Mouse (Mus musculus) kidney, adult 2 months (tissue): ENCODE data around the gene Prf1. TPM values are rescaled to one million over a fixed set of nuclear protein-coding genes. Genes with fewer than 3 reads are reported as not detected.
A peak's percentile ranks its signal among the peaks of the same experiment; 100 is the strongest.

Experiments used
- DNase-seq: peaks from one replicate; pipeline ENCODE4 v3.0.0; 2021
- H3K27ac ChIP-seq: fragments of 200-500 bp; 2 replicates; pipeline ENCODE4 v1.5.1; 2012; ENCODE audit warnings: low read depth, low read length, control low read depth, inconsistent platforms; ENCODE audit not compliant: insufficient read depth
- H3K27me3 ChIP-seq: fragments of 200-500 bp; replicated peaks from 2 replicates; pipeline ENCODE4 v1.6.1; 2012; ENCODE audit warnings: mild to moderate bottlenecking, moderate library complexity, low read length, inconsistent platforms; ENCODE audit not compliant: control insufficient read depth, insufficient read depth
- H3K36me3 ChIP-seq: fragments of 200-500 bp; 2 replicates; pipeline ENCODE4 v1.6.1; 2012; ENCODE audit warnings: mild to moderate bottlenecking, moderate library complexity, low read length, inconsistent platforms; ENCODE audit not compliant: control insufficient read depth, insufficient read depth
- H3K4me1 ChIP-seq: fragments of 200-500 bp; 2 replicates; pipeline ENCODE4 v1.6.1; 2011; ENCODE audit warnings: low read length; ENCODE audit not compliant: control insufficient read depth, insufficient read depth
- H3K4me3 ChIP-seq: fragments of 200-500 bp; 2 replicates; pipeline ENCODE4 v1.5.1; 2011; ENCODE audit warnings: mild to moderate bottlenecking, low read depth, low read length, control low read depth; ENCODE audit not compliant: insufficient read depth
- CTCF ChIP-seq: fragments of 200-500 bp; conservative IDR thresholded peaks from 2 replicates; pipeline ENCODE4 v1.5.1; 2011; ENCODE audit warnings: low read depth, mild to moderate bottlenecking, control low read depth, low read length, moderate library complexity, mixed read lengths; ENCODE audit not compliant: insufficient read depth, insufficient read length
- POLR2A ChIP-seq: fragments of 200-500 bp; IDR thresholded peaks from one replicate; pipeline ENCODE4 v1.6.1; 2011; ENCODE audit warnings: low read depth, low read length, control low read depth
- WGBS: fragments of 180-500 bp; shearing (Covaris S2); methylation state at CpG from one replicate; pipeline ENCODE4 v1.1.7; 2018; 5-methylcytosine and 5-hydroxymethylcytosine counted together
- polyA plus RNA-seq: library from polyadenylated mRNA; depleted of rRNA; stranded (reverse); fragments of >200 nt; gene quantifications from 2 replicates; pipeline ENCODE4 v1.2.3, GENCODE M21; 2012

Gene Prf1
- polyA plus RNA-seq, 1 experiment, result 1.5 TPM

- no peaks in the 10 kb centered on the region for H3K36me3 ChIP-seq
- no peaks in the 10 kb centered on the region for H3K27me3 ChIP-seq
- TF ChIP-seq POLR2A, result no peak
- no peaks in the 10 kb centered on the region for H3K4me1 ChIP-seq
- DNase-seq, result no peak
- H3K4me3 ChIP-seq, result no peak overlapping the region
- no peak overlapping the region for H3K27ac ChIP-seq
- 85% methylated on average over 5 of the region's 5 CpGs for WGBS
Measured at GRCm38 (mm10) chr10:61336592-61336991, 39.0 kb downstream of the Prf1 start.

- no peaks in the 10 kb centered on the region for H3K4me1 ChIP-seq
Measured at GRCm38 (mm10) chr10:61337665-61338064, 40.0 kb downstream of the Prf1 start.

GRCm38 (mm10) chr10:61339216-61339615, 41.6 kb downstream of the Prf1 start:
- no peak overlapping the region for H3K27ac ChIP-seq
- no peaks in the 10 kb centered on the region for H3K4me1 ChIP-seq
- TF ChIP-seq CTCF, result 0 out of 2 replicates have a peak, but pooled peaks have one; percentile 9
- TF ChIP-seq POLR2A, result no peak
- H3K4me3 ChIP-seq, result no peak overlapping the region
- no peak for DNase-seq
- no peaks in the 10 kb centered on the region for H3K36me3 ChIP-seq
- no peaks in the 10 kb centered on the region for H3K27me3 ChIP-seq
- 96% methylated on average over 9 of the region's 9 CpGs for WGBS

More at GRCm38 (mm10) chr10:61337665-61338064, 40.0 kb downstream of the Prf1 start:
- TF ChIP-seq POLR2A (no peak), CTCF (no peak)
- no peak overlapping the region for H3K27ac ChIP-seq
- H3K27me3 ChIP-seq, result no peaks in the 10 kb centered on the region
- WGBS, result 52% methylated on average over 11 of the region's 11 CpGs
- H3K36me3 ChIP-seq, result no peaks in the 10 kb centered on the region
- DNase-seq, result no peak
- H3K4me3 ChIP-seq, result no peak overlapping the region

GRCm38 (mm10) chr10:61340247-61340646, 42.6 kb downstream of the Prf1 start:
- no peak for DNase-seq
- H3K4me3 ChIP-seq, result no peak overlapping the region
- 83% methylated on average over 9 of the region's 9 CpGs for WGBS
- H3K27ac ChIP-seq, result no peak overlapping the region
- no peaks in the 10 kb centered on the region for H3K4me1 ChIP-seq
- no peaks in the 10 kb centered on the region for H3K27me3 ChIP-seq
- no peak for TF ChIP-seq POLR2A
- no peak for TF ChIP-seq CTCF
- no peaks in the 10 kb centered on the region for H3K36me3 ChIP-seq

- no peak for TF ChIP-seq CTCF
- no peak for TF ChIP-seq POLR2A
Measured at GRCm38 (mm10) chr10:61341045-61341444, 43.4 kb downstream of the Prf1 start.

GRCm38 (mm10) chr10:61341557-61341956, 43.9 kb downstream of the Prf1 start:
- WGBS, result 61% methylated on average over 6 of the region's 6 CpGs
- peak; percentile 72 for DNase-seq
- Histone ChIP-seq H3K36me3 (no peaks in the 10 kb centered on the region), H3K4me1 (no peaks in the 10 kb centered on the region), H3K27me3 (no peaks in the 10 kb centered on the region), H3K27ac (no peak overlapping the region), H3K4me3 (no peak overlapping the region)
- TF ChIP-seq POLR2A, result no peak
- TF ChIP-seq CTCF, result peak; percentile 95; the same call in 1 of the 2 replicates

More at GRCm38 (mm10) chr10:61341045-61341444, 43.4 kb downstream of the Prf1 start:
- WGBS, result 94% methylated on average over 5 of the region's 5 CpGs
- Histone ChIP-seq H3K27me3 (no peaks in the 10 kb centered on the region), H3K4me3 (no peak overlapping the region), H3K36me3 (no peaks in the 10 kb centered on the region), H3K4me1 (no peaks in the 10 kb centered on the region), H3K27ac (no peak overlapping the region)
- DNase-seq, result no peak

- H3K27ac ChIP-seq, result no peak overlapping the region
- no peaks in the 10 kb centered on the region for H3K4me1 ChIP-seq
- H3K27me3 ChIP-seq, result no peaks in the 10 kb centered on the region
- WGBS, result 87% methylated on average over 13 of the region's 13 CpGs
- H3K4me3 ChIP-seq, result no peak overlapping the region
- no peaks in the 10 kb centered on the region for H3K36me3 ChIP-seq
- no peak for TF ChIP-seq POLR2A
- no peak for TF ChIP-seq CTCF
- no peak for DNase-seq
Measured at GRCm38 (mm10) chr10:61342750-61343149, 45.1 kb downstream of the Prf1 start.

- TF ChIP-seq POLR2A, result no peak
- peak; percentile 84 for TF ChIP-seq CTCF
- H3K36me3 ChIP-seq, result no peaks in the 10 kb centered on the region
- no peak overlapping the region for H3K4me3 ChIP-seq
- H3K27ac ChIP-seq, result no peak overlapping the region
- H3K4me1 ChIP-seq, result no peaks in the 10 kb centered on the region
- DNase-seq, result peak; percentile 55
- H3K27me3 ChIP-seq, result no peaks in the 10 kb centered on the region
- WGBS, result 73% methylated on average over 8 of the region's 8 CpGs
Measured at GRCm38 (mm10) chr10:61343950-61344349, 46.3 kb downstream of the Prf1 start.
